Mouse (Mus musculus): ENCODE measurements around the gene Laptm4a.

Gene Laptm4a

GRCm38 (mm10) chr12:8954161-8954561, 32.7 kb downstream of the Laptm4a start:
- DNase-seq (ENCODE audit: low read depth): no peak

GRCm38 (mm10) chr12:8961607-8962316, 40.3 kb downstream of the Laptm4a start:
- no peak for DNase-seq (ENCODE audit: low read depth)

GRCm38 (mm10) chr12:8969828-8970227, 48.4 kb downstream of the Laptm4a start:
- peak; percentile 23 for DNase-seq (ENCODE audit: low read depth)

GRCm38 (mm10) chr12:8973820-8974465, 52.5 kb downstream of the Laptm4a start, which contains the start of gene Wdr35:
TSS of gene Wdr35 (plus strand) at chr12:8973892.
- DNase-seq (ENCODE audit: low read depth): peak; percentile 94

- peak; percentile 16 for DNase-seq (ENCODE audit: low read depth)
These were observed 53.6 kb downstream of the Laptm4a start for GRCm38 (mm10) chr12:8975076-8975475.
